Mouse (Mus musculus) brain, embryonic 14.5 days (tissue): ENCODE data around the gene Capn11. TPM values are rescaled to one million over a fixed set of nuclear protein-coding genes. Genes with fewer than 3 reads are reported as not detected.

Experiments
- DNase-seq: peaks from one replicate; pipeline ENCODE4 v3.0.0-alpha.2; 2011; ENCODE audit warnings: low read depth
- CTCF ChIP-seq: fragments of 200-500 bp; IDR thresholded peaks from 2 replicates; pipeline ENCODE4 v1.5.1; 2012; ENCODE audit warnings: inconsistent platforms, mild to moderate bottlenecking, moderate library complexity, borderline replicate concordance; ENCODE audit not compliant: insufficient read depth, insufficient read length; ENCODE audit errors: extremely low read depth
- POLR2A ChIP-seq: fragments of 200-500 bp; IDR thresholded peaks from 2 replicates; pipeline ENCODE4 v1.6.1; 2012; ENCODE audit warnings: mild to moderate bottlenecking, inconsistent platforms, borderline replicate concordance; ENCODE audit not compliant: poor library complexity, insufficient read depth, insufficient read length, severe bottlenecking; ENCODE audit errors: extremely low read depth
- polyA plus RNA-seq: library from polyadenylated mRNA; depleted of rRNA; stranded (reverse); fragments of >200 nt; gene quantifications from 2 replicates; pipeline ENCODE4 v1.2.3, GENCODE M21; 2012

Capn11 gene
- polyA plus RNA-seq, 1 experiment: 0.62 TPM

DNA sequence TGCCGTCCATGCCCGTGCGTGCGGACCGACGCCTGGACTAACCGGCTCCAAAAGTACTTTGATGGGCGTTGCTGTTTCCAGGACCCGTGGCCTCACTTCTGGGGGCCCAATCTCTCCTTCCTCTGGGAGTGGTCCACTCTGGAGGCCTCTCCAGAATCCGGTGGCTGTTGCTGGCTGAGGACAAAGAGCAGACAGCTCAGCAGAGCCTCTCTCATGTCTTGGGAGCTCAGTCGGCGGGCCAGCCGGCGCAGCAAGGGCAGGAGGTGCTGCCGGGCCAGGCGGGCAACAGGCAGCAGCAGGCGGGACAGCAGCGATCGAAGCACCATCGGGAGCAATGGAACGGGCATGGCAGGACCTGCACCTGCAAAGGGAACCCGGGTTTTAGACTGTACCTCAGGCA lies 57.8 kb downstream of the Capn11 start:
- DNase-seq: no peak
- no peak for TF ChIP-seq POLR2A
- TF ChIP-seq CTCF: no peak

DNA sequence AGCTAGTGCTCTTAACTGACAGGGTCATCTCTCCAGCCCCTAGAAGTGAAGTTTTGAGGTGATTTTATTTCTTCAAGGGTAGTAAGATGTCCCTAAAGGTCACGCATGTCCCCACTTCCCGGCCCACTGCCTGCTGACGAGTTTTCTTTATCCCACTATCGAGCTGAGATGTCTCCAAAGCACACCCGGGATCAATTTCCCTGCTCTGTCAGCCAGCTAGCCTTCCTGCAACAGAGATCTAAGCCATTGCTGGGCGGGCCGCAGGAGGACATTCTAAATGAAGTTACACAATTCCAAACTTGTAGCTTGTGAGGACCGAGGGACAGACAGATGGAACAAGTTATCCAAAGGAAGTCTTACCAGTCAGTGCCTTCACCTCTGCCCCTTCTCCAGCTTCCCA lies 58.9 kb downstream of the Capn11 start:
- DNase-seq: no peak
- TF ChIP-seq CTCF (no peak), POLR2A (no peak)

DNA sequence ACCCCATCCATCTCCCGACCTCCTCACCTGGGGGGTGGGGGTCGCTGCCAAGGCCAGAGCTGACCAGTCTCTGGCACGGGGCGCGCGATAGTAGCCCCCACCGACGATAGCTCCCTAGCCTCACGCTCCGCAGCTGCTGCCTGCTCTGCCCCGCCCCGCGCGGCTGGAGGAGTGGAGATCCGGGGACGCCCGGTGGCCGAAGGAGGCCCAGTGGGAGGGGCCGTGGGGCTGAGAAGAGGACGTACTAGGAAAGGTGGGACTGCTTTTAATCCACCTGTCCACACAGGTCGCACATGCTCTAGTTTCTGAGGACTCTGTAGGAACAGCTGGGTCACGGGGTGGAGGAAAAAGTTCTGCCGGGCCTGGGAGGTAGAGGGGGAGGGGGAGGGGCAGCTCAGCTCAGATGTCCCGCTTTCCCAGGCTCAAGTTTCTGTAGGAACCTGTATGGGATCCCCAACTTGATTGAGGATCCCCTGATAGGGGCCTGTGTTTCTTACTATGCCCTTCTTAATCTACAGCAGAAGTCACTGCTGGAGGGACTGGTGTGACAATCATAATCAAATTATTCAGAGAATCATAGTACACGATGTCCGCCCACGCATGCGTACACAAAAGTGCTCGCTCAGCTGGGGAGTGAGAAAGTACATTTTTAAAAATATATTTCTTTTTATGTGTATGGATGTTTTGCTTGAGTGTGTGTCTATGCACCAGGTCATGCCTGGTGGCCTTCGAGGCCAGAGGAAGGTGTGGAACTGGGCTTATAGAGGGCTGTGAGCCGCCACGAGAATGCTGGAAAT lies 59.5 kb downstream of the Capn11 start, which contains the start of gene Slc29a1:
TSS of gene Slc29a1 (minus strand) at position 161 of the 797 bp plus-strand sequence.
- TF ChIP-seq CTCF (no peak), POLR2A (no peak)
- no peak for DNase-seq

- no peak for DNase-seq
- TF ChIP-seq POLR2A (no peak), CTCF (no peak)
These were observed 60.2 kb downstream of the Capn11 start for GRCm38 (mm10) chr17:45598891-45599290.

GRCm38 (mm10) chr17:45598376-45598775 lies 60.7 kb downstream of the Capn11 start:
- TF ChIP-seq CTCF: no peak
- TF ChIP-seq POLR2A: no peak
- DNase-seq: no peak

DNA sequence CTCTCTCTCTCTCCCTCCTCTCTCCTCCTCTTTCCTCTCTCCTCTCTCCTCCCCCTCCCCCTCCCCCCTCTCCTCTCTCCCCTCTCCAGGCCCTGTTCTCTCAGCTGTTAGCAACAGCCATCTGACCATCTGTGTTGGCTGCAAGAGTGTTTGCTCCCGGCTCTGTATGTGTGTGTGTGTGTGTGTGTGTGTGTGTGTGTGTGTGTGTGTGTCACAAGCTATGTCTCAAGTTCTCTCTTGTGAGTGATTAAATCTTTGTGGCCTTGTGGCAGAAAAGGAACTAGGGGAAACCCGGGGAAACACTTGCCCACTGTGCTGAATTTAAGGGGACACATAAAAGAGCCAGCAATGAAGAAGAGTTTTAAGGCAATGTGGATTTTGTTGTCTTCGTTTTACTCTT lies 61.3 kb downstream of the Capn11 start:
- peak; percentile 89 for DNase-seq

GRCm38 (mm10) chr17:45596631-45597396 lies 62.3 kb downstream of the Capn11 start:
- DNase-seq: peak; percentile 79
- TF ChIP-seq CTCF (peak; percentile 62), POLR2A (no peak)

More for the DNA sequence above, 61.3 kb downstream of the Capn11 start:
- TF ChIP-seq POLR2A (no peak), CTCF (no peak)

DNA sequence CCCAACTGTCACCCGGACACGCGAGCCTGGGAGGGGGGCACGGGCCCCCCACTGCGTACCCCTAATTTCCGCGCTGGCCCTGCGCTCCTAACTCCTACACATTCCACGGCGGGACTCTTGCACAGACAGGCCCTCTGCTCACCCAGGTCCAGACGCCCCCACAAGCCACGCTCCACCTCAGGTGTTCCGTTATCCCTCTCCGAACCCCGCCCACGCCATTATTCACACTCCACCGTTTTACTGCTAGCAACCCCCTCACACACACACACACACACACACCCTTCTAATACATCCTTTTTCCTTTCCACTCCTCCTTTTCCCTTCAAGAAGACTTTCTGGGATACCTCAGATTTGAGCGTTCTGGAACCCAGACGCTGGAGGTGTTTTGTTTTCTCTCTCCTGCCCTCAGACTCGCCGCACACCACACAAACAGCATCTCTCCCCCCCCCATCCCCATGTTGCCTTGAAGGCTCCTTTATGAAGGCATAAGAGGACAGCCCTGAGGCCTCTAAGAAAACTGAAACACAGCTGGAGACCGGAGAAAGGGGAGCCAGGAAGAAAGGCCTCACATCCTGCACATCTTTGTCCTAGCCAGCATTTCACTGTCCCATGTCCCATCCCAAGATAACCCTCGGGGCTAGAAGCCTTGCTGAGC lies 63.3 kb downstream of the Capn11 start:
- DNase-seq: no peak
- TF ChIP-seq CTCF: no peak
- TF ChIP-seq POLR2A: no peak

GRCm38 (mm10) chr17:45594881-45595735 lies 64.0 kb downstream of the Capn11 start:
- peak; percentile 81 for DNase-seq
- TF ChIP-seq POLR2A (peak; percentile 17; the same call in 1 of the 2 replicates), CTCF (no peak)

GRCm38 (mm10) chr17:45594195-45594594 lies 64.9 kb downstream of the Capn11 start:
- TF ChIP-seq POLR2A (no peak), CTCF (no peak)
- DNase-seq: no peak
